ENCODE assay signal across 10 mouse cellular contexts in genomic region chr3:137895196-137895595, GRCm38 (mm10). TPM values are rescaled to one million over a fixed set of nuclear protein-coding genes. Genes with fewer than 3 reads are reported as not detected.
DNase-seq lines count a peak whose midpoint lies in the region; ATAC-seq and TF ChIP-seq lines count a peak whose summit lies in the region.
"Had no signal": no experiment of that assay in that cellular context is flagged by ENCODE, and none has a peak within 500 bp of the region (broad histone marks: within the 10 kb centered on the region; RNA-seq: fewer than 3 reads in every experiment).

No protein-coding gene starts in this region.

- TF ChIP-seq CTCF in lung, embryonic 14.5 days (IDR thresholded peaks at IDR 0.05; ENCODE audit: low read depth) = peak; percentile 57
- TF ChIP-seq CTCF in brain, embryonic 14.5 days (IDR thresholded peaks at IDR 0.05; ENCODE audit: borderline replicate concordance, extremely low read depth, insufficient read depth, insufficient read length) = peak; percentile 44; the same call in 1 of the 2 replicates

- no peaks in the 10 kb centered on the region for H3K9me3 ChIP-seq in forebrain, embryonic 11.5 days (ENCODE audit: control insufficient read depth, low read length)
- H3K9me3 ChIP-seq in forebrain, embryonic 12.5 days = no peaks in the 10 kb centered on the region; the same call in 1 of the 2 replicates
- H3K9me3 ChIP-seq in lung, embryonic 14.5 days (ENCODE audit: low read depth, low read length) = no peaks in the 10 kb centered on the region

- DNase-seq in forebrain, embryonic 11.5 days (ENCODE audit: low spot score) = peak; percentile 62
- peak; percentile 36 for DNase-seq in lung, embryonic 14.5 days
- DNase-seq in lung, postnatal 4 days = no peak
- no peak for DNase-seq in brain, embryonic 14.5 days (ENCODE audit: low read depth)
- DNase-seq in splenic B cell, adult 2 months (ENCODE audit: low read depth, low spot score) = peak; percentile 43
- no peak for DNase-seq in ovary, adult 18-20 months (ENCODE audit: low spot score)
- DNase-seq in adipocyte (ENCODE audit: low spot score) = no peak
- DNase-seq: gastrocnemius, postnatal 10 days had no signal

- no peak overlapping the region for H3K4me2 ChIP-seq in forebrain, embryonic 11.5 days (ENCODE audit: low read depth, low read length, severe bottlenecking)
- no peak overlapping the region for H3K4me2 ChIP-seq in forebrain, embryonic 12.5 days
- H3K4me2 ChIP-seq in lung, embryonic 14.5 days = no peak overlapping the region

- H3K4me3 ChIP-seq in forebrain, embryonic 11.5 days (ENCODE audit: low read depth, low read length) = no peak overlapping the region
- H3K4me3 ChIP-seq in forebrain, embryonic 12.5 days (replicated peaks) = no peak overlapping the region
- H3K4me3 ChIP-seq in lung, embryonic 14.5 days (ENCODE audit: low read depth, low read length) = no peak overlapping the region

- no peak for TF ChIP-seq POLR2A in brain, embryonic 14.5 days (IDR thresholded peaks at IDR 0.05; ENCODE audit: borderline replicate concordance, extremely low read depth, insufficient read depth, insufficient read length, poor library complexity, severe bottlenecking)

- ATAC-seq in forebrain, embryonic 11.5 days (replicated peaks; ENCODE audit: low FRiP score) = no peak
- ATAC-seq in forebrain, embryonic 12.5 days (ENCODE audit: low FRiP score) = no peak
- ATAC-seq in lung, embryonic 14.5 days (ENCODE audit: insufficient read depth) = no peak

- H3K9ac ChIP-seq in forebrain, embryonic 11.5 days (ENCODE audit: low read length) = no peak overlapping the region
- H3K9ac ChIP-seq in forebrain, embryonic 12.5 days = no peak overlapping the region
- no peak overlapping the region for H3K9ac ChIP-seq in lung, embryonic 14.5 days

- H3K36me3 ChIP-seq in forebrain, embryonic 11.5 days (ENCODE audit: control insufficient read depth, insufficient read depth, low read length) = no peaks in the 10 kb centered on the region; the same call in 1 of the 2 replicates
- peaks cover 11% of the 10 kb centered on the region for H3K36me3 ChIP-seq in forebrain, embryonic 12.5 days (replicated peaks)
- H3K36me3 ChIP-seq in lung, embryonic 14.5 days (ENCODE audit: insufficient read depth) = peaks cover 32% of the 10 kb centered on the region
- peaks cover 1% of the 10 kb centered on the region for H3K36me3 ChIP-seq in splenic B cell, adult 2 months (ENCODE audit: control insufficient read depth, insufficient read depth, low read length, poor library complexity, severe bottlenecking)

- no peaks in the 10 kb centered on the region for H3K27me3 ChIP-seq in forebrain, embryonic 11.5 days (ENCODE audit: control insufficient read depth, insufficient read depth, low read length)
- no peaks in the 10 kb centered on the region for H3K27me3 ChIP-seq in forebrain, embryonic 12.5 days
- no peaks in the 10 kb centered on the region for H3K27me3 ChIP-seq in lung, embryonic 14.5 days (ENCODE audit: insufficient read depth, low read length)
- no peaks in the 10 kb centered on the region for H3K27me3 ChIP-seq in splenic B cell, adult 2 months (ENCODE audit: control insufficient read depth, insufficient read depth, low read length, poor library complexity, severe bottlenecking)

- 94% methylated on average over 3 of the region's 3 CpGs for WGBS in forebrain, embryonic 11.5 days
- WGBS in forebrain, embryonic 12.5 days = 86% methylated on average over 3 of the region's 3 CpGs
- 93% methylated on average over 3 of the region's 3 CpGs for WGBS in lung, embryonic 14.5 days

- no peaks in the 10 kb centered on the region for H3K4me1 ChIP-seq in forebrain, embryonic 11.5 days (replicated peaks; ENCODE audit: control insufficient read depth, insufficient read depth, low read length)
- H3K4me1 ChIP-seq in forebrain, embryonic 12.5 days = no peaks in the 10 kb centered on the region
- H3K4me1 ChIP-seq in lung, embryonic 14.5 days (ENCODE audit: insufficient read depth) = no peaks in the 10 kb centered on the region

- no peak overlapping the region for H3K27ac ChIP-seq in forebrain, embryonic 11.5 days (ENCODE audit: low read depth, low read length)
- no peak overlapping the region for H3K27ac ChIP-seq in forebrain, embryonic 12.5 days
- H3K27ac ChIP-seq in lung, embryonic 14.5 days (ENCODE audit: low read depth) = no peak overlapping the region
- H3K27ac ChIP-seq: macrophage had no signal

RNA-seq across cellular contexts. Expression of gene Lamtor3, which starts 23.1 kb away (rescaled TPM):
- polyA plus RNA-seq in forebrain, embryonic 11.5 days (2014; fragmentation: Nextera tagmentation; extraction: Ambion mirVana) = 102 and 107 TPM in 2 replicates
- 103 and 106 TPM in 2 replicates for polyA plus RNA-seq in forebrain, embryonic 12.5 days (2016; fragmentation: Nextera tagmentation; extraction: Ambion mirVana)
- polyA plus RNA-seq in lung, embryonic 14.5 days (2014; fragmentation: Nextera tagmentation; extraction: Ambion mirVana) = 97.2 and 103 TPM in 2 replicates
- polyA plus RNA-seq in brain, embryonic 14.5 days (2012; rRNA removed) = 77.3 and 97.8 TPM in 2 replicates

RNA-seq across cellular contexts. Expression of gene Dnajb14, which starts 27.7 kb away (rescaled TPM):
- 10.7 and 11.2 TPM in 2 replicates for polyA plus RNA-seq in forebrain, embryonic 11.5 days (2014; fragmentation: Nextera tagmentation; extraction: Ambion mirVana)
- polyA plus RNA-seq in forebrain, embryonic 12.5 days (2016; fragmentation: Nextera tagmentation; extraction: Ambion mirVana) = 10.9 and 11.2 TPM in 2 replicates
- polyA plus RNA-seq in lung, embryonic 14.5 days (2014; fragmentation: Nextera tagmentation; extraction: Ambion mirVana) = 12.8 and 15.5 TPM in 2 replicates
- polyA plus RNA-seq in brain, embryonic 14.5 days (2012; rRNA removed) = 7.7 and 12.1 TPM in 2 replicates

RNA-seq across cellular contexts. Expression of gene H2afz, which starts 30.9 kb away (rescaled TPM):
- polyA plus RNA-seq in forebrain, embryonic 11.5 days (2014; fragmentation: Nextera tagmentation; extraction: Ambion mirVana) = 3,092 and 3,427 TPM in 2 replicates
- 2,961 and 3,101 TPM in 2 replicates for polyA plus RNA-seq in forebrain, embryonic 12.5 days (2016; fragmentation: Nextera tagmentation; extraction: Ambion mirVana)
- polyA plus RNA-seq in lung, embryonic 14.5 days (2014; fragmentation: Nextera tagmentation; extraction: Ambion mirVana) = 2,590 and 2,710 TPM in 2 replicates
- polyA plus RNA-seq in brain, embryonic 14.5 days (2012; rRNA removed) = 786 and 1,264 TPM in 2 replicates

Comparison
In these comparisons a context has a peak if more than half of its experiments do, and no peak if none do; other contexts are left out.
1. DNase-seq: peak in forebrain, embryonic 11.5 days (single experiment), lung, embryonic 14.5 days (single experiment) and splenic B cell, adult 2 months (single experiment); none in lung, postnatal 4 days (0 of 2), brain, embryonic 14.5 days (single experiment), ovary, adult 18-20 months (single experiment) and adipocyte (single experiment).